Mouse (Mus musculus) ES-Bruce4 (cell line): ENCODE results near the gene Arl4d.

ENCODE experiments used
- CTCF ChIP-seq: IDR thresholded peaks from one replicate; pipeline ENCODE4 v1.8.1; 2011; ENCODE audit warnings: low read depth, low read length
- POLR2A ChIP-seq: IDR thresholded peaks from one replicate; pipeline ENCODE4 v1.8.1; 2011; ENCODE audit warnings: low read length; ENCODE audit not compliant: insufficient read depth

DNA sequence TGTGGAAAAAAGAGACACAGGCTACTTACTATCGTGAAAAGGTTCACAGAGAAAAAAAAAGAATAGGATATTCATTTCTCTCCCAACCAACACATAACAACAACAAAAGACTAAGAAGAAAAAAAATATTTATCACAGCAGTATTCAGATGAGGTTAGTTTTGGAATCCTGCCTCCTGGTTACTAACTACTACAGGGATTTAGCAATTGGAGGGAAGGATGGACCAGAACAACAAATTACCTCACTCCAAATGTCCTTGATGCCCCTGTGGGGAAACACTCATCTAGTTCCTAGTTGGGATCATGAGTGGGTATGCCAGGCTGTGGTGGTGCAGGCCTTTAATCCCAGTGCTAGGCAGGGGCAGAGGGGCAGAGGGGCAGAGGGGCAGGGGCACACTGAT, 34.2 kb downstream of the Arl4d start:
- TF ChIP-seq CTCF = no peak
- no peak for TF ChIP-seq POLR2A
